In genomic region chr11:35893454-35893853, GRCm38 (mm10) we compare ENCODE assay signal across 9 mouse cellular contexts. TPM values are rescaled to one million over a fixed set of nuclear protein-coding genes. Genes with fewer than 3 reads are reported as not detected.
DNase-seq lines count a peak whose midpoint lies in the region; ATAC-seq lines count a peak whose summit lies in the region.
"Had no signal": no experiment of that assay in that cellular context is flagged by ENCODE, and none has a peak within 500 bp of the region (broad histone marks: within the 10 kb centered on the region; RNA-seq: fewer than 3 reads in every experiment).

No protein-coding gene starts in this region.

- H3K27me3 ChIP-seq in lung, embryonic 16.5 days (ENCODE audit: control insufficient read depth, insufficient read depth, low read depth, low read length), result no peaks in the 10 kb centered on the region
- H3K27me3 ChIP-seq in forebrain, embryonic 14.5 days (replicated peaks; ENCODE audit: control insufficient read depth, insufficient read depth, low read length), result no peaks in the 10 kb centered on the region
- H3K27me3 ChIP-seq in intestine, embryonic 15.5 days (replicated peaks), result no peaks in the 10 kb centered on the region
- H3K27me3 ChIP-seq in neural tube, embryonic 13.5 days, result no peaks in the 10 kb centered on the region
- no peaks in the 10 kb centered on the region for H3K27me3 ChIP-seq in liver, embryonic 12.5 days (replicated peaks)

- peak; percentile 72 for ATAC-seq in lung, embryonic 16.5 days (ENCODE audit: low read depth)
- ATAC-seq in forebrain, embryonic 14.5 days, result peak; percentile 57
- ATAC-seq in intestine, embryonic 15.5 days, result 0 out of 2 replicates have a peak, but pooled peaks have one; percentile 21
- ATAC-seq in neural tube, embryonic 13.5 days (ENCODE audit: low read depth), result no peak
- no peak for ATAC-seq in liver, embryonic 12.5 days

- peaks cover 11% of the 10 kb centered on the region for H3K4me1 ChIP-seq in lung, embryonic 16.5 days (replicated peaks; ENCODE audit: control insufficient read depth, insufficient read depth, low read length)
- H3K4me1 ChIP-seq in forebrain, embryonic 14.5 days (ENCODE audit: control insufficient read depth, insufficient read depth, low read length), result peaks cover 19% of the 10 kb centered on the region
- H3K4me1 ChIP-seq in intestine, embryonic 15.5 days (replicated peaks), result no peaks in the 10 kb centered on the region
- peaks cover 35% of the 10 kb centered on the region for H3K4me1 ChIP-seq in neural tube, embryonic 13.5 days (replicated peaks)
- H3K4me1 ChIP-seq in liver, embryonic 12.5 days, result no peaks in the 10 kb centered on the region

- peak overlapping the region; percentile 6; the same call in 1 of the 2 replicates for H3K9ac ChIP-seq in lung, embryonic 16.5 days (ENCODE audit: low read length)
- no peak overlapping the region for H3K9ac ChIP-seq in forebrain, embryonic 14.5 days (ENCODE audit: low read length)
- no peak overlapping the region for H3K9ac ChIP-seq in intestine, embryonic 15.5 days
- 0 out of 2 replicates have a peak overlapping the region, but pooled peaks have one; percentile 17 for H3K9ac ChIP-seq in neural tube, embryonic 13.5 days
- H3K9ac ChIP-seq in liver, embryonic 12.5 days, result no peak overlapping the region

- H3K36me3 ChIP-seq in lung, embryonic 16.5 days (ENCODE audit: control insufficient read depth, insufficient read depth, low read length), result no peaks in the 10 kb centered on the region
- H3K36me3 ChIP-seq in forebrain, embryonic 14.5 days (ENCODE audit: control insufficient read depth, insufficient read depth, low read length), result peaks cover 21% of the 10 kb centered on the region; the same call in 1 of the 2 replicates
- no peaks in the 10 kb centered on the region for H3K36me3 ChIP-seq in intestine, embryonic 15.5 days
- 0 out of 2 replicates have a peak, but pooled peaks cover 5% of the 10 kb centered on the region for H3K36me3 ChIP-seq in neural tube, embryonic 13.5 days
- H3K36me3 ChIP-seq in liver, embryonic 12.5 days, result no peaks in the 10 kb centered on the region

- WGBS in lung, embryonic 16.5 days, result 41% methylated on average over 4 of the region's 4 CpGs
- 5% methylated on average over 4 of the region's 4 CpGs for WGBS in forebrain, embryonic 14.5 days
- WGBS in intestine, embryonic 15.5 days, result 57% methylated on average over 4 of the region's 4 CpGs
- 33% methylated on average over 4 of the region's 4 CpGs for WGBS in neural tube, embryonic 13.5 days
- WGBS in liver, embryonic 12.5 days (ENCODE audit: insufficient replicate concordance), result 51% methylated on average over 4 of the region's 4 CpGs

- no peak overlapping the region for H3K4me2 ChIP-seq in lung, embryonic 16.5 days (ENCODE audit: low read depth, low read length)
- no peak overlapping the region for H3K4me2 ChIP-seq in forebrain, embryonic 14.5 days (ENCODE audit: low read length)
- no peak overlapping the region for H3K4me2 ChIP-seq in intestine, embryonic 15.5 days (replicated peaks)
- H3K4me2 ChIP-seq in neural tube, embryonic 13.5 days, result 0 out of 2 replicates have a peak overlapping the region, but pooled peaks have one; percentile 9
- H3K4me2 ChIP-seq in liver, embryonic 12.5 days, result no peak overlapping the region

- H3K4me3 ChIP-seq in lung, embryonic 16.5 days (ENCODE audit: low read length), result no peak overlapping the region
- no peak overlapping the region for H3K4me3 ChIP-seq in forebrain, embryonic 14.5 days (ENCODE audit: low read depth, low read length)
- H3K4me3 ChIP-seq in intestine, embryonic 15.5 days (replicated peaks), result no peak overlapping the region
- no peak overlapping the region for H3K4me3 ChIP-seq in neural tube, embryonic 13.5 days
- no peak overlapping the region for H3K4me3 ChIP-seq in liver, embryonic 12.5 days

- no peaks in the 10 kb centered on the region for H3K9me3 ChIP-seq in lung, embryonic 16.5 days (ENCODE audit: control insufficient read depth, low read length)
- no peaks in the 10 kb centered on the region for H3K9me3 ChIP-seq in forebrain, embryonic 14.5 days (replicated peaks; ENCODE audit: control insufficient read depth, low read length)
- no peaks in the 10 kb centered on the region for H3K9me3 ChIP-seq in intestine, embryonic 15.5 days
- no peaks in the 10 kb centered on the region for H3K9me3 ChIP-seq in neural tube, embryonic 13.5 days
- H3K9me3 ChIP-seq in liver, embryonic 12.5 days (replicated peaks), result no peaks in the 10 kb centered on the region

- peak overlapping the region; percentile 81 for H3K27ac ChIP-seq in lung, embryonic 16.5 days (ENCODE audit: low read length)
- H3K27ac ChIP-seq in forebrain, embryonic 14.5 days (ENCODE audit: low read depth, low read length), result peak overlapping the region; percentile 58
- no peak overlapping the region for H3K27ac ChIP-seq in intestine, embryonic 15.5 days
- H3K27ac ChIP-seq in neural tube, embryonic 13.5 days (replicated peaks), result peak overlapping the region; percentile 76
- no peak overlapping the region for H3K27ac ChIP-seq in liver, embryonic 12.5 days

- DNase-seq in lung, postnatal 25 days (ENCODE audit: low spot score), result no peak
- DNase-seq in forebrain, embryonic 14.5 days (ENCODE audit: low spot score), result no peak
- no peak for DNase-seq in adrenal gland, postnatal 25 days
- no peak for DNase-seq in thymus, postnatal 10 days (ENCODE audit: low spot score in 2 of 2)
- DNase-seq: kidney, adult 8-10 months had no signal

RNA-seq across cellular contexts. Expression of gene Rars, which starts 59.1 kb away (rescaled TPM):
- 70.9 and 74.9 TPM in 2 replicates for polyA plus RNA-seq in lung, embryonic 16.5 days (2015; fragmentation: Nextera tagmentation; extraction: Ambion mirVana)
- 83.2 and 86.7 TPM in 2 replicates for polyA plus RNA-seq in forebrain, embryonic 14.5 days (2014; fragmentation: Nextera tagmentation; extraction: Ambion mirVana)
- polyA plus RNA-seq in intestine, embryonic 15.5 days (2015; fragmentation: Nextera tagmentation; extraction: Ambion mirVana), result 118 and 122 TPM in 2 replicates
- 73.9 and 78.9 TPM in 2 replicates for polyA plus RNA-seq in neural tube, embryonic 13.5 days (2015; fragmentation: Nextera tagmentation; extraction: Ambion mirVana)
- polyA plus RNA-seq in liver, embryonic 12.5 days (2016; fragmentation: Nextera tagmentation; extraction: Ambion mirVana), result 78.9 and 80.3 TPM in 2 replicates
- 66.6 and 70.8 TPM in 2 replicates for total RNA-seq in adrenal gland, postnatal 25 days (2021)

Comparison
In these comparisons a context has a peak if more than half of its experiments do, and no peak if none do; other contexts are left out.
1. ATAC-seq: peak in lung, embryonic 16.5 days (single experiment), forebrain, embryonic 14.5 days (single experiment) and intestine, embryonic 15.5 days (single experiment); none in neural tube, embryonic 13.5 days (single experiment) and liver, embryonic 12.5 days (single experiment).
2. H3K27ac ChIP-seq: peak in lung, embryonic 16.5 days (single experiment), forebrain, embryonic 14.5 days (single experiment) and neural tube, embryonic 13.5 days (single experiment); none in intestine, embryonic 15.5 days (single experiment) and liver, embryonic 12.5 days (single experiment).
3. H3K9ac ChIP-seq: peak in lung, embryonic 16.5 days (single experiment) and neural tube, embryonic 13.5 days (single experiment); none in forebrain, embryonic 14.5 days (single experiment), intestine, embryonic 15.5 days (single experiment) and liver, embryonic 12.5 days (single experiment).